Mouse (Mus musculus) neural tube, embryonic 12.5 days (tissue): ENCODE measurements around the gene Myof. TPM values are rescaled to one million over a fixed set of nuclear protein-coding genes. Genes with fewer than 3 reads are reported as not detected.

ENCODE experiments used
- ATAC-seq: fragments of 200-750 bp; cut with Nextera tagmentation; 2 replicates; pipeline ENCODE4 v1.8.0; 2017; ENCODE audit warnings: low read depth, mild to moderate bottlenecking, moderate TSS enrichment, moderate library complexity; ENCODE audit not compliant: low FRiP score
- H3K27ac ChIP-seq: fragments of 300-500 bp; sonication (generic); 2 replicates; pipeline ENCODE4 v1.5.1; 2016
- H3K27me3 ChIP-seq: fragments of 300-500 bp; sonication (generic); replicated peaks from 2 replicates; pipeline ENCODE4 v1.6.1; 2016; ENCODE audit warnings: mild to moderate bottlenecking
- H3K36me3 ChIP-seq: fragments of 300-500 bp; sonication (generic); 2 replicates; pipeline ENCODE4 v1.6.1; 2016; ENCODE audit warnings: mild to moderate bottlenecking
- H3K4me1 ChIP-seq: fragments of 300-500 bp; sonication (generic); 2 replicates; pipeline ENCODE4 v1.6.1; 2016
- H3K4me2 ChIP-seq: fragments of 300-500 bp; sonication (generic); replicated peaks from 2 replicates; pipeline ENCODE4 v1.6.1; 2016; ENCODE audit warnings: mild to moderate bottlenecking
- H3K4me3 ChIP-seq: fragments of 300-500 bp; sonication (generic); 2 replicates; pipeline ENCODE4 v1.5.1; 2016
- H3K9ac ChIP-seq: fragments of 300-500 bp; sonication (generic); 2 replicates; pipeline ENCODE4 v1.6.1; 2016; ENCODE audit warnings: mild to moderate bottlenecking
- H3K9me3 ChIP-seq: fragments of 300-500 bp; sonication (generic); 2 replicates; pipeline ENCODE4 v1.6.1; 2016; ENCODE audit warnings: mild to moderate bottlenecking
- WGBS: fragments of 180-500 bp; shearing (Covaris S2); methylation state at CpG from one replicate; pipeline ENCODE4 v1.1.7; 2016; 5-methylcytosine and 5-hydroxymethylcytosine counted together
- polyA plus RNA-seq: library from polyadenylated mRNA; unstranded; fragments of >200 nt; fragmentation: Nextera tagmentation; extraction: Ambion mirVana; gene quantifications from 2 replicates; pipeline ENCODE4 v1.2.1, GENCODE M21; 2016

Gene Myof
- polyA plus RNA-seq, result 3.5 and 3.9 TPM in 2 replicates

DNA sequence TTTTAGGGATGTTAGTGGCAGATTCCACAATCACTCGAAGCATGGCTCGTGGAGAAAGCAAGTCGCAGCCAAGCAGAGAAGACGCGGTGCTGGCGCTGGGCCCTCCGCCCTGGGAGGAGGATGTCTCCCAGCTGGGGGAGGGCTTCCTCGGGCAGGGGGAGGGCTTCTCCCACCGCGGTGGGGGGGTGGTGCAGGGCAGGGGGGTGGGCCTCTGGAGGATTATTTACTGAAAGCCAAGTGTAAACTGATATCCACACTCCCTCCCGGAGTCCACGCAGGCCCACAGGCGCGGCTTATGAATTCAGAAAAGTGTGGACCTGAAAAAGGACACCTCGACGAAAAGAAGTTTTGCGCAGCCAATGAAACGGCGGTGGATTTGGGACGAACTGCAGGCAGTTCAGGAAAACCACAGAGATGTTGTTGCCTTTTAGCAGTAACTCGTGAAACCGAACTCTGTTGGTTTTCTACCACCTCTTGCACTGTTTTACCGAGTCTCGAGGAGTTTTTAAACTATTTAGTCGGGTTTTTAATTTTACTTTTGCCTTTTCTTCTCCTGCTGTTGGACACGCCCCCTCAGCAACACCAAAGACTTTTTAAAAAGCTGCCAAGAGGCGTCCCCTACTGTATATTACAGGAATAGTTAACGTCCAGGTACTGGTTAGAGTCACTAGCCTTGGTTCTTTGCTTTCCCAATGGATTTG is at the start of gene Myof:
Gene Myof (minus strand): TSS at position 297 of the 701 bp plus-strand sequence.
- Histone ChIP-seq H3K9ac (peak within 1 kb of the TSS; percentile 44; the same call in 1 of the 2 replicates), H3K9me3 (no peaks in the 10 kb centered on the region), H3K4me3 (peak within 1 kb of the TSS; percentile 34), H3K36me3 (no peaks in the 10 kb centered on the region), H3K27me3 (peaks cover 25% of the 10 kb centered on the region), H3K27ac (no peak within 1 kb of the TSS), H3K4me1 (peaks cover 15% of the 10 kb centered on the region), H3K4me2 (peak within 1 kb of the TSS; percentile 67)
- WGBS, result under 1% methylated on average over 28 of the region's 28 CpGs
- ATAC-seq, result peak; percentile 9; the same call in 1 of the 2 replicates

DNA sequence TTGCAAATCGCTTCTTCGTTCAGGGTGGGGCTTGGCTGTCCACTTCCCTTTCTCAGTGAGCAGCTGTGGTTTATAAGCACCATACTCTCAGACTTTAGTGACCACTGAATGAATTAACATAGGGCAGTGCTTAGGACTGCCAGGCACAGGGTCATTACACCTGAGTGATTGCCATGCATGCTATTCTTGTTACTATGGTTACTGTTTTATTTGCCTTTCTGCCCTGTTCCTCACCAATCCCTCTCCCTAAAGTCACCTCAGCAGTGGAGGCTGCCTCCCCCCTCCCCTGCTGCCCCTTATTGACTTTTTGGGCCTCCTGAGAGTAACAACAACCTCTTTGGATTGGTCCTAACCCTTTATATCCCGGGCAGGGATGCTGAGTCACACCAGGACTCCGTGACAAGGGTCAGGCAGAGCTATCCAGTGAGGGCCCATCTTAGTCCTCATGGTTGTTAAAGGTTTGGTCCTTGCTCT is 48.2 kb upstream of the Myof start:
- no peak for ATAC-seq
- H3K27me3 ChIP-seq, result peaks cover 11% of the 10 kb centered on the region
- H3K27ac ChIP-seq, result no peak overlapping the region
- no peaks in the 10 kb centered on the region for H3K4me1 ChIP-seq
- H3K4me2 ChIP-seq, result no peak overlapping the region
- no peak overlapping the region for H3K9ac ChIP-seq
- H3K4me3 ChIP-seq, result no peak overlapping the region
- no peaks in the 10 kb centered on the region for H3K36me3 ChIP-seq
- 21% methylated on average over 4 of the region's 4 CpGs for WGBS
- H3K9me3 ChIP-seq, result no peaks in the 10 kb centered on the region

DNA sequence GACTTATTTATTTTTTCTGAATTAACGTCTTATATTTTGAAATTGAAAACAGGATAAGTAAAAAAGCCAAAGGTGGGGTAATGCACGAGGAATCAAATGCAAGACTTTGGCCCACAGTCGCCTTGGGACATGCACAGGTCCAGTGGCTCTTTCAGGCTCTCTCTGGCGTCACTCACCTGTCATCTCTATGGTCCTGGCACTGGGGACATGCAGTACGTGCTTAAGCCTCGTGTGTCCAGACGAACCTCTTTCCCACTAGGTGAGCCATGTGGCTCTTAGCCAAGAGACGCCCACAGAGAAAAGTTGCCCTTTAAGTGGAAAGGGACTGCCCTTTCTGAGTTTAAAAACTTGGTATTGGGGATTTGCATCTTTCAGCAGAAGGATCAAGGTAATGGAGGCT is 46.0 kb upstream of the Myof start:
- Histone ChIP-seq H3K27me3 (no peaks in the 10 kb centered on the region), H3K4me2 (no peak overlapping the region), H3K27ac (no peak overlapping the region), H3K9ac (no peak overlapping the region), H3K4me1 (no peaks in the 10 kb centered on the region), H3K9me3 (no peaks in the 10 kb centered on the region), H3K36me3 (no peaks in the 10 kb centered on the region), H3K4me3 (no peak overlapping the region)
- WGBS, result 85% methylated on average over 8 of the region's 8 CpGs
- ATAC-seq, result no peak

DNA sequence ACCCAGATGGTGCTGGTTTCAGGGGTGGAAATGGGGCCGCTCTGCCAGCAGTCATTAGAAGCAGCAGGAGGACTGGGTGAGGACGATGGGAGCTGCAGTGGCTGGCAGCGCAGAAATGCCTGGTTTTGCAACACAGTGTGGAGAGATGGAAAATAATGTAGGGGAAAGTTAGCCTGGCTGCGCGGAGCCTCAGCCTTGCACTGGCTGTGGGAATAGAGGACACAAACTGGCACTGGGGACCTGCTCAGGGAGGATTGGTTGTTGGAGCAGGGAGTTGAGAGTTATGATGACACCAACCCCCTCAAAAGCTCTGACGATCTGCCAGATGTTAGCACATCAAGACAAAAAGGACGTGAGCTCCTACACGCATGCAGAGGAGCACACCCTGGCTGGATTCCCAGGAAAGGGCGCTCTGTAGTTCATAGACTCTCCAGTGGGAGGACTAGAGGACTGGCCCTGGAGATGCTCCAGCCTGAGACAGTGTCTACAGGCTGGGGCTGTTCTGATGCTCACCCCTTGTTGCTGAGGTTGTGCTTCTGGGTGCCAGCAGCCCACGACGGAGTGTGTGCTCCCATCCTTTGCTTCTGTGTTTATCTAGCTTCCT is 43.7 kb upstream of the Myof start:
- no peak overlapping the region for H3K9ac ChIP-seq
- H3K27ac ChIP-seq, result no peak overlapping the region
- no peaks in the 10 kb centered on the region for H3K4me1 ChIP-seq
- no peaks in the 10 kb centered on the region for H3K9me3 ChIP-seq
- H3K36me3 ChIP-seq, result no peaks in the 10 kb centered on the region
- peak; percentile 25; the same call in 1 of the 2 replicates for ATAC-seq
- no peak overlapping the region for H3K4me2 ChIP-seq
- no peak overlapping the region for H3K4me3 ChIP-seq
- 61% methylated on average over 11 of the region's 11 CpGs for WGBS
- no peaks in the 10 kb centered on the region for H3K27me3 ChIP-seq

- H3K4me3 ChIP-seq, result no peak overlapping the region
- H3K27me3 ChIP-seq, result no peaks in the 10 kb centered on the region
- no peaks in the 10 kb centered on the region for H3K4me1 ChIP-seq
- H3K36me3 ChIP-seq, result no peaks in the 10 kb centered on the region
- H3K9ac ChIP-seq, result no peak overlapping the region
- WGBS, result 92% methylated on average over 4 of the region's 4 CpGs
- H3K27ac ChIP-seq, result no peak overlapping the region
- no peak for ATAC-seq
- H3K9me3 ChIP-seq, result no peaks in the 10 kb centered on the region
- no peak overlapping the region for H3K4me2 ChIP-seq
These were observed 42.5 kb upstream of the Myof start for GRCm38 (mm10) chr19:38085841-38086240.

DNA sequence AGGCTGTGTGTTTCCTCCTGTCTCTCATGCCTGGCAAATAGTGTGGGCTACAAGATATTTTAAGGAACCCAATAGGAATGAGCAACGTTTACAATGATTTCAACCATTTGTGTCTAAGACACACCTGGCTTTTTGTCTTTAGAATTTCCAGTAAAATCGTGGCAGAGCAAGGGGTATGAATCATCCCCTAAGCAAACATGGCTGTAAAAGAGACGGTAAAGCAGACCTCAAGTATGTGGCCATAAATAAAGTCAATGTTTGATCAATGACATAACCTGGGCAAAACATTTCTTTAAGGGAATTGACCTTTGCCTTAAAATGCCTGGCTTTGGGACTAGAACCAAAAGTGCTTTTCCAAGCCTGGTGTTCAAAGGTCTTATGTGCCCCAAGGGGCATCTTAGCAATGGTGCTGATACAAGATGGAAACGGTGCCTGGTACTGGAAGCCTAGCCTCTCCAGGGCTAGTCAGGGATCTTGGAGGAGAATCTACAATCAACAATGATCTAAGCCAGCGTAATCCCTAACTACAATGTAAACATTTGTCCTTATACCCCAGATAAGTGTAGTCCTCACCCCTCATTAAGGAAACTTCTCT is 39.7 kb upstream of the Myof start:
- Histone ChIP-seq H3K27me3 (no peaks in the 10 kb centered on the region), H3K36me3 (no peaks in the 10 kb centered on the region), H3K27ac (no peak overlapping the region), H3K4me1 (no peaks in the 10 kb centered on the region), H3K9ac (no peak overlapping the region), H3K4me3 (no peak overlapping the region), H3K4me2 (no peak overlapping the region), H3K9me3 (no peaks in the 10 kb centered on the region)
- no peak for ATAC-seq
- WGBS, result 69% methylated on average over 5 of the region's 5 CpGs

DNA sequence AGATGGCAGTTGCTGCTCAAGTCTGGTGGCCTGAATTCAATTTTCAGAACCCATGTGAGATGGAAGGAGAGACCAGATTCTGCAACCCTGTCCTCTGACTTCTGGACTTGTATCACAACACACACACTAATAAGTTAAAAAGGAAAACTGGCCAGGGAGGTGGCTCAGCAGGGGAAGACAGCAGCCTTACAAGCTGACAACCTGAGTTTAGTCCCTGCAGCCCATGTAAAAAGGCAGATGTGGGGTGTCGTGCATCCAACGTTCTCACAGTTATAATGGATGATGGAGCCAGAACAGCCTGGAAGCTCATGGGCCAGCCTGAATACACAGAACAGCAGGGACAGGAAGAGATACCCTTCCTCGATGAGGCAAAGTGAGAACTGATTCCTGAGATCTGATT is 38.0 kb upstream of the Myof start:
- Histone ChIP-seq H3K4me1 (no peaks in the 10 kb centered on the region), H3K4me3 (no peak overlapping the region), H3K4me2 (no peak overlapping the region), H3K9ac (no peak overlapping the region), H3K27me3 (no peaks in the 10 kb centered on the region), H3K27ac (no peak overlapping the region), H3K9me3 (no peaks in the 10 kb centered on the region), H3K36me3 (no peaks in the 10 kb centered on the region)
- 78% methylated on average over 3 of the region's 3 CpGs for WGBS
- ATAC-seq, result no peak

GRCm38 (mm10) chr19:38077851-38078540 is 34.6 kb upstream of the Myof start:
- Histone ChIP-seq H3K4me1 (no peaks in the 10 kb centered on the region), H3K4me3 (no peak overlapping the region), H3K36me3 (peaks cover 11% of the 10 kb centered on the region), H3K4me2 (no peak overlapping the region), H3K27me3 (no peaks in the 10 kb centered on the region), H3K27ac (no peak overlapping the region), H3K9me3 (no peaks in the 10 kb centered on the region), H3K9ac (no peak overlapping the region)
- 72% methylated on average over 3 of the region's 3 CpGs for WGBS
- no peak for ATAC-seq

DNA sequence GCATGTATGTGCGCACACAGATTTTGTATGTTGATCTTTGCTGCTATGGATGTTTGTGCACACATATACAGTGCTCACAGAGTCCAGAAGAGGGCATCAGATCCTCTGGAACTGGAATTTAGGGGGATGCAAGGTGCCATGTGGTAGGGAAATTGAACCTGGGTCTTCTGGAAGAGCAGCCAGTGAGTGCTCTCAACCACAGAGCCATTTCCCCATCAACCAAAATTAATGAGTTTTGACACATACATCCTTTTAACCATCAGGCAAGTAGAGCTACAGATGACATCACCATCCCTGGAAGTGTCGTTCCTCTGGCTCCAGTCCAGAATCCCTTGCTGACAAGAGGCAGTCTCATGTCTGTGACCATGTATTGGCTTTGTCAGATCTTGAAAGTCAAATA is 32.9 kb upstream of the Myof start:
- Histone ChIP-seq H3K27ac (no peak overlapping the region), H3K4me2 (no peak overlapping the region), H3K27me3 (no peaks in the 10 kb centered on the region), H3K9ac (no peak overlapping the region), H3K9me3 (no peaks in the 10 kb centered on the region), H3K4me1 (no peaks in the 10 kb centered on the region), H3K4me3 (no peak overlapping the region), H3K36me3 (peaks cover 24% of the 10 kb centered on the region)
- WGBS, result 87% methylated on average over 2 of the region's 2 CpGs
- no peak for ATAC-seq

GRCm38 (mm10) chr19:38075051-38075450 is 31.7 kb upstream of the Myof start:
- H3K27ac ChIP-seq, result no peak overlapping the region

DNA sequence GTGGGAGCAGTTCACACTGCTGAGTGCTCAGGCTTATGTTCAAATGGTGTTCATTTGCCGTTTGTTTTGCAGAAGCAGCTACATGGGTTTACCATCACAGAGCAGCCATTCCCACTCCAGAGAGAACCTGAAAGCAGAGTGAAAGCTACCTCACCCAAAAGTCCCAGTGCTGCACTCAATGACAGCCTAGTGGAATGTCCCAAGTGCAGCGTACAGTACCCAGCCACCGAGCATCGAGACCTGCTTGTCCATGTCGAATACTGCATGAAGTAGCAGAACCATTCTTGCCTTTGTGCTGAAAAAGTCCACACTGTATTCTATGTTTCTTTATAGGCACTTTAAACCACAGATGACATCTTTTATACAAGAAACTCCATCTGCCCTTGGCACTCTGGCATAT is 29.8 kb upstream of the Myof start:
- Histone ChIP-seq H3K4me1 (no peaks in the 10 kb centered on the region), H3K9me3 (no peaks in the 10 kb centered on the region), H3K4me3 (no peak overlapping the region), H3K4me2 (no peak overlapping the region), H3K27me3 (no peaks in the 10 kb centered on the region), H3K36me3 (peaks cover 40% of the 10 kb centered on the region), H3K9ac (no peak overlapping the region), H3K27ac (no peak overlapping the region)
- WGBS, result 97% methylated on average over 5 of the region's 5 CpGs
- no peak for ATAC-seq

More at GRCm38 (mm10) chr19:38075051-38075450, 31.7 kb upstream of the Myof start:
- ATAC-seq, result no peak
- Histone ChIP-seq H3K9me3 (no peaks in the 10 kb centered on the region), H3K27me3 (no peaks in the 10 kb centered on the region), H3K36me3 (peaks cover 36% of the 10 kb centered on the region), H3K4me1 (no peaks in the 10 kb centered on the region), H3K4me3 (no peak overlapping the region), H3K9ac (no peak overlapping the region), H3K4me2 (no peak overlapping the region)
- WGBS, result 83% methylated on average over 11 of the region's 11 CpGs

DNA sequence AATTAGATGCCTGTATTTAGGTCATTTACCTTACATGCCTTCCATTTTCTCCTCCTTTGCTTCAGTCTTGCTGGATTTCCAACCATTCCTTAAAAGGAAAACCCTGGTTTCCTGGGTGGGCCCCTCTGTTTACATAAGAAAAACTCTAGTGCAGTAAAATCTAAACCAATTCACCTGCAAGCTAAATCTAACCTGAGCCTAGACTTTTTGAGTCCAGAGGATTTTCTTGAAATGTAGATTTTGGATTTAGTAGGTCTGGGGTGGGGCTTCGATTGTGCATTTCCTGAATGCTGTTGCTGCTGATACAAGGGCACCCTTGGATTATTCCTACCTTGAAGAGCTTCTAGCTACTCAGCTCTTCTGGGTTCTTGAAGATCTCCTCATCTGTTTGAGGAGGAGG is 20.7 kb upstream of the Myof start:
- 90% methylated on average over 1 of the region's 1 CpGs for WGBS
- H3K36me3 ChIP-seq, result peaks cover 27% of the 10 kb centered on the region

More for the DNA sequence above, 20.7 kb upstream of the Myof start:
- Histone ChIP-seq H3K9ac (no peak overlapping the region), H3K4me3 (no peak overlapping the region), H3K4me1 (no peaks in the 10 kb centered on the region), H3K9me3 (no peaks in the 10 kb centered on the region), H3K4me2 (no peak overlapping the region), H3K27ac (no peak overlapping the region), H3K27me3 (no peaks in the 10 kb centered on the region)
- ATAC-seq, result no peak
